Mouse (Mus musculus): ENCODE results near the gene Cbx8.

- TF ChIP-seq POLR2A (IDR thresholded peaks at IDR 0.05; ENCODE audit: low read depth, low read length) (no peak), CTCF (IDR thresholded peaks at IDR 0.05; ENCODE audit: borderline replicate concordance, insufficient read depth, low read length) (no peak)
Measured at GRCm38 (mm10) chr11:119081148-119081838, 40.5 kb upstream of the Cbx8 start.
